Mouse (Mus musculus) C2C12 (cell line): ENCODE results near the gene Abhd12b. TPM values are rescaled to one million over a fixed set of nuclear protein-coding genes. Genes with fewer than 3 reads are reported as not detected.

Experiments used
- H3K27me3 ChIP-seq: one replicate; pipeline ENCODE4 v1.6.1; 2011; ENCODE audit not compliant: control insufficient read depth, insufficient read depth, insufficient read length
- H3K36me3 ChIP-seq: one replicate; pipeline ENCODE4 v1.6.1; 2011; ENCODE audit not compliant: control insufficient read depth, insufficient read depth
- H3K4me3 ChIP-seq: one replicate; pipeline ENCODE4 v1.5.1; 2011; ENCODE audit warnings: mild to moderate bottlenecking, control low read depth; ENCODE audit not compliant: poor library complexity, insufficient read depth, severe bottlenecking
- H3K79me2 ChIP-seq: one replicate; pipeline ENCODE4 v1.6.1; 2011; ENCODE audit not compliant: control insufficient read depth, insufficient read depth
- H3K79me3 ChIP-seq: one replicate; pipeline ENCODE4 v1.6.1; 2011; ENCODE audit warnings: low read depth, control low read depth
- H3ac ChIP-seq: one replicate; pipeline ENCODE3; 2011; ENCODE audit warnings: low read depth; ENCODE audit not compliant: control insufficient read depth, insufficient read length
- CEBPB ChIP-seq: IDR thresholded peaks from one replicate; pipeline ENCODE4 v1.6.1; 2011; ENCODE audit warnings: low read depth, mild to moderate bottlenecking, control low read depth, moderate library complexity
- CTCF ChIP-seq: IDR thresholded peaks from one replicate; pipeline ENCODE4 v1.5.1; 2011; ENCODE audit not compliant: control insufficient read depth, insufficient read depth, insufficient read length
- FOSL1 ChIP-seq: IDR thresholded peaks from one replicate; pipeline ENCODE4 v1.8.0; 2011; ENCODE audit warnings: mild to moderate bottlenecking, low read length; ENCODE audit not compliant: poor library complexity, insufficient read depth, severe bottlenecking
- MAX ChIP-seq: IDR thresholded peaks from one replicate; pipeline ENCODE4 v1.6.1; 2011; ENCODE audit warnings: mild to moderate bottlenecking, control low read depth
- MYOD1 ChIP-seq: IDR thresholded peaks from one replicate; pipeline ENCODE4 v1.6.1; 2011; ENCODE audit warnings: low read depth; ENCODE audit not compliant: control insufficient read depth, insufficient read length
- MYOG ChIP-seq: IDR thresholded peaks from one replicate; pipeline ENCODE4 v1.6.1; 2011; ENCODE audit not compliant: control insufficient read depth, insufficient read length; ENCODE audit errors: extremely low read depth
- USF1 ChIP-seq: IDR thresholded peaks from one replicate; pipeline ENCODE4 v1.6.1; 2011; ENCODE audit warnings: low read depth, mild to moderate bottlenecking, control low read depth, moderate library complexity
- polyA plus RNA-seq: library from polyadenylated mRNA; unstranded; fragments of >200 nt; fragmentation: generic; extraction: Trizol; gene quantifications from one replicate; pipeline ENCODE4 v1.2.1, GENCODE M21; 2012; ENCODE audit warnings: missing spikeins

Gene Abhd12b
- polyA plus RNA-seq, 1 experiment = not detected

DNA sequence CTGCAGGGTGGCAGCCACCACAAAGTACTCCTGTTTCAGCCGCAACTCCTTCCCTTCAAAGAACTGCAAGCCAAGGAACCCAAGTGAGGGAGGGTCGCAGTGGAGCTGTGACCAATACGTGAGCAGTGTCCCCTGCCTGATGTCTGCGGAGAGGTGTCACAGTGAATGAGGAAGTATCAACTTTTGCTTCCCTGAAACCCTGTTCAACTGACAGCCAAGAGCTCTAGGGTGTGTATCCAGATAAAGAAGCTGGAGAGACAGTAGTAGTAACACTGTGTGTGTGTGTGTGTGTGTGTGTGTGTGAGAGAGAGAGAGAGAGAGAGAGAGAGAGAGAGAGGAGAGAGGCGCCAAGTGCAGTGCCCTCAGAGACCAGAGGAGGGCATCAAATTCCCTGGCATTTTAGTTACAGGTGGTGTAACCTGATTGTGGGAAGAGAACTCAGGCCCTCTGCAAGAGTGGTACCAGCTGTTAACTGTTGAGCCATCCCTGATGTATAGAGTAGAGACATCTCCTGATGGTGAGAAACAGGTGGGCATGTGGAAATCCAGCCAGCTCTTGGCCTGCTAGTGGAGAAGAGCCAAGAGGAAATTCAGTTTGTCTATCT, 48.1 kb downstream of the Abhd12b start:
- peaks cover 14% of the 10 kb centered on the region for H3K27me3 ChIP-seq
- H3ac ChIP-seq = no peak overlapping the region
- TF ChIP-seq MYOG (no peak), USF1 (no peak), FOSL1 (no peak), CTCF (no peak), MYOD1 (no peak), MAX (no peak), CEBPB (no peak)
- no peaks in the 10 kb centered on the region for H3K79me3 ChIP-seq
- no peak overlapping the region for H3K4me3 ChIP-seq
- H3K36me3 ChIP-seq = no peaks in the 10 kb centered on the region
- H3K79me2 ChIP-seq = no peaks in the 10 kb centered on the region

DNA sequence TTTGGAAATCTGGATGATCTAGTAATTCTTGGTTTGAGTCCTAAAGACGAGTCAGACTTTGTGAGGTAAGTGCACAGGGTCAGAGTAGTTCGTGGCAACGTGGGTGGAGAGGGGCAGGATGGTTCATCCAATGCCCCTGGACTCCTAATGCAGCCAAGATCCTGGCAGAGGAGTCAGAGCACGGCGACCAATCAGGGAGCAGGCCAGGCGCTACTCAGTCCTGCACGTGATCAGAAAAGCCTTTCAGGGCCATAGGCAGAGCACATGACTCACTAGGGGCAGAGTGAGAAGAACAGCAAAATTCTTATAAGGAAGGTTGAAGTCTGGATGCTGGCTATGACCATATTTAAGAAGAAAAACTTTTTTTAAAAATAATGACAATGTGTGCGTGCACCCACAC, 50.5 kb downstream of the Abhd12b start:
- no peaks in the 10 kb centered on the region for H3K79me2 ChIP-seq
- H3K36me3 ChIP-seq = no peaks in the 10 kb centered on the region
- TF ChIP-seq MAX (no peak), USF1 (peak; percentile 91), MYOD1 (no peak), CEBPB (no peak), FOSL1 (no peak), MYOG (no peak), CTCF (no peak)
- H3ac ChIP-seq = no peak overlapping the region
- no peak overlapping the region for H3K4me3 ChIP-seq
- H3K27me3 ChIP-seq = peaks cover 27% of the 10 kb centered on the region
- H3K79me3 ChIP-seq = no peaks in the 10 kb centered on the region

DNA sequence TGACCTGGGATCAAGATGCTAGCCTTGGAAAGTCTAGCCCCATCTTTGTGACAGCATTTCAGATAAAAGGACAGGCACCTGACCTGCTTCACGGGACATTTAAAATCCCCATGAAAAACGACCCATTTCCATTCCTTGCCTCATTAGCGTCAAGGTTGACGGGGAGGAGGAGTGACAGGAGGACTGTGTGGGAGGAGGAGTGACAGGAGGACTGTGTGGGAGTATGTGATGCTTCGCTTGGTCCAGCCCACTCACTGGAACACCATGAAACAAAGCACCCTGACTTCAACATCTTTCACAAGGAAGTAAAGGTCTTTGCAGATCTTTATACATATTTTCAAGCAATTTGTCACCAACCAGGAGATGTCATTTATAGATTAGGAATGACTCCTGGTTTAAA, 54.3 kb downstream of the Abhd12b start:
- H3K27me3 ChIP-seq = peaks cover 36% of the 10 kb centered on the region
- no peaks in the 10 kb centered on the region for H3K79me2 ChIP-seq
- no peaks in the 10 kb centered on the region for H3K36me3 ChIP-seq
- no peaks in the 10 kb centered on the region for H3K79me3 ChIP-seq
- TF ChIP-seq MYOG (no peak), FOSL1 (no peak), USF1 (no peak), MAX (no peak), CTCF (no peak), MYOD1 (no peak), CEBPB (no peak)
- H3K4me3 ChIP-seq = no peak overlapping the region
- H3ac ChIP-seq = no peak overlapping the region

DNA sequence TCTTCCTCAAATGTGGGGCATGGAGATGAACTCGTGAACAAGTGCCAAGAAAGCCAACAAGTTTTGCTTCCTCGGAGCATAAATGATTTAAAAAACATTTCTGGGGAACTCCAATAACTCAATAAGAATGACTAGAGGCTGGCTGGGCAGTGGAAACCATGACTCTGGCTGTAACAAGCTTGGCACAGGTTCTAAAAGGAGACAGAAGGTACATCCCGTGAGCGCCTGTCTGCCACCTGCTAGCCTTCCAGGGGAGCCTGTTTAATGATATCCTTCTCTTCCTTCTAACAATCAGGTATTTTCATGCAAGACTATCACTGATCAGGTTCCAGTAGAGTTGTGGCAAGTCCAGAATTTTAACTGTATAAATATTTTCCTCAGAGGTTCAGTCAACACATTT, 58.6 kb downstream of the Abhd12b start:
- Histone ChIP-seq H3ac (no peak overlapping the region), H3K36me3 (no peaks in the 10 kb centered on the region), H3K27me3 (peaks cover 35% of the 10 kb centered on the region), H3K79me3 (no peaks in the 10 kb centered on the region), H3K4me3 (no peak overlapping the region), H3K79me2 (no peaks in the 10 kb centered on the region)
- TF ChIP-seq USF1 (no peak), CTCF (no peak), MAX (no peak), MYOD1 (no peak), FOSL1 (no peak), MYOG (no peak)

DNA sequence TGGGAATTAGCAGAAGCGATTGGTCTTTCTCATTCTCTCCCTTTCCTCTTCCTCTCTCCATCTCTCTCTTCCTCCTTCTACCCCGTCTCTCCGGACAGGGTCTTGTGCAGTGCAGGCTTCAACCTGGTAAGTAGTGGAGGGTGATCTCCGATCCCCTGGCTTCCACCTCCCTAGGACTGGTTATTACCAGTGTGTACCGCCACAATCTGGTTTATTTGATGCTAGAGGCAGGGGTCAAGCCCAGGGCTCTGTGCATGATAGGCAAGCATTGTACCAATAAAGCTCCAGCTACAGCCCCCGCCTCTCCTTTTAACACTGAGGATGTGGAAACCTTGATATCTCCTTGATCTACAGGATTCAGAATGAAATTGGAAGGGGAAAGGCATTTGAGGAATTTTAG, 59.7 kb downstream of the Abhd12b start:
- Histone ChIP-seq H3K27me3 (peaks cover 25% of the 10 kb centered on the region), H3K36me3 (no peaks in the 10 kb centered on the region), H3ac (no peak overlapping the region), H3K79me2 (no peaks in the 10 kb centered on the region), H3K4me3 (no peak overlapping the region), H3K79me3 (no peaks in the 10 kb centered on the region)
- no peak for TF ChIP-seq MYOG
- no peak for TF ChIP-seq FOSL1
- no peak for TF ChIP-seq CEBPB
- no peak for TF ChIP-seq MAX
- TF ChIP-seq CTCF = no peak
- TF ChIP-seq MYOD1 = no peak
- TF ChIP-seq USF1 = no peak

DNA sequence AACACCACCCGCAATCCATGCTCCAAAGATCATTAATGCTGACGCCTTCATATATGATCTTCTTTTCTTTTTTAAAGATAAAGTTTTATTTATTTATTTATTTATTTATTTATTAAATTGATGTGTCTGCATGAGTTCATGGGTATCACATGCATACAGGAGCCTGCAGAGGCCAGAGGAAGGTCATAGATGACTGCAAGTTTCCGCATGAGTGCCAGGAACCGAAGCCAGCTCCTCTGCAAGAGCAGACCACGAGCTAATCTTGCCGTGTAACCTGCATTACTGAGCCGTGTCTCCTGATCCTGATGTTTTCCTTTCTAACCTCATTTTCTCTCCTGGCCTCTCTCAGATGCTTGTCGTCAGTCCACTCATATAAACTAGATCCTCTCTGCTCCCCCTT, 60.3 kb downstream of the Abhd12b start:
- Histone ChIP-seq H3ac (no peak overlapping the region), H3K4me3 (no peak overlapping the region), H3K36me3 (no peaks in the 10 kb centered on the region), H3K79me3 (no peaks in the 10 kb centered on the region), H3K79me2 (no peaks in the 10 kb centered on the region), H3K27me3 (peaks cover 21% of the 10 kb centered on the region)
- no peak for TF ChIP-seq CEBPB
- no peak for TF ChIP-seq FOSL1
- TF ChIP-seq MAX = no peak
- no peak for TF ChIP-seq MYOG
- TF ChIP-seq MYOD1 = no peak
- TF ChIP-seq CTCF = no peak
- TF ChIP-seq USF1 = no peak
